Mouse (Mus musculus) forebrain, embryonic 10.5 days (tissue): ENCODE measurements around the gene Zfp638. TPM values are rescaled to one million over a fixed set of nuclear protein-coding genes. Genes with fewer than 3 reads are reported as not detected.

Source experiments
- DNase-seq: peaks from one replicate; pipeline ENCODE4 v3.0.0-alpha.2; 2017; ENCODE audit warnings: low spot score; ENCODE audit errors: extremely low spot score
- H3K27ac ChIP-seq: fragments of 300-500 bp; sonication (generic); 2 replicates; pipeline ENCODE4 v1.5.1; 2016; ENCODE audit warnings: mild to moderate bottlenecking
- H3K27me3 ChIP-seq: fragments of 300-500 bp; sonication (generic); 2 replicates; pipeline ENCODE4 v1.6.1; 2016; ENCODE audit warnings: mild to moderate bottlenecking; ENCODE audit not compliant: poor library complexity, severe bottlenecking
- H3K36me3 ChIP-seq: fragments of 300-500 bp; sonication (generic); replicated peaks from 2 replicates; pipeline ENCODE4 v1.6.1; 2016; ENCODE audit warnings: mild to moderate bottlenecking, moderate library complexity
- H3K4me1 ChIP-seq: fragments of 300-500 bp; sonication (generic); 2 replicates; pipeline ENCODE4 v1.6.1; 2016
- H3K4me3 ChIP-seq: fragments of 300-500 bp; sonication (generic); 2 replicates; pipeline ENCODE4 v1.5.1; 2016; ENCODE audit warnings: mild to moderate bottlenecking, moderate library complexity
- H3K9me3 ChIP-seq: fragments of 300-500 bp; sonication (generic); 2 replicates; pipeline ENCODE4 v1.6.1; 2016; ENCODE audit warnings: mild to moderate bottlenecking, moderate library complexity
- WGBS: fragments of 180-500 bp; shearing (Covaris S2); methylation state at CpG from one replicate; pipeline ENCODE4 v1.1.7; 2016; 5-methylcytosine and 5-hydroxymethylcytosine counted together
- polyA plus RNA-seq: library from polyadenylated mRNA; unstranded; fragments of >200 nt; fragmentation: Nextera tagmentation; extraction: Ambion mirVana; gene quantifications from 2 replicates; pipeline ENCODE4 v1.2.1, GENCODE M21; 2016

Gene Zfp638
- polyA plus RNA-seq, 1 experiment from 2014 or later, result 69.9 TPM

GRCm38 (mm10) chr6:83849446-83849845 lies 17.5 kb upstream of the Zfp638 start:
- Histone ChIP-seq H3K4me1 (no peaks in the 10 kb centered on the region), H3K27me3 (no peaks in the 10 kb centered on the region), H3K36me3 (no peaks in the 10 kb centered on the region), H3K4me3 (no peak overlapping the region), H3K27ac (no peak overlapping the region), H3K9me3 (no peaks in the 10 kb centered on the region)
- 87% methylated on average over 2 of the region's 2 CpGs for WGBS
- no peak for DNase-seq

DNA sequence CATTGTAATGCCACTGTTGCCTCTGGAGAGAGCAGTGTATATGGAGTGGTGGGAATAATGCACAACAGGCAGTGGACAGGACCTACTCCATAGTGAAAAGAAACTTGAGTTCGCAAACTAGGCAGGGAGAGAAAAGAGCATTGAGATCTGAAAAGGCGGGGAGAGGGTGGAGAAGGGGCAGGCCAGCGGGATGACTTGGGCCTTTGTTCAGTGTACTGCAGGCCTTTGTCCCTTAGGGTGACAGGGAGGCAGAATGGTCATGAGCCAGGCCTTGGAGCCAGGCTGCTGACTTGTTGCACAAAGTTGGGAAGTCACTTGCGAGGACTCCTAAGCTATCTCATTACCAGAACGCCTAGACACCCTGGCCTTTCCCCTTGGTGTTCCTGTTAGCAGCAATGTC lies 9.4 kb upstream of the Zfp638 start:
- 48% methylated on average over 5 of the region's 5 CpGs for WGBS
- no peak for DNase-seq
- no peak overlapping the region for H3K4me3 ChIP-seq
- H3K27me3 ChIP-seq, result no peaks in the 10 kb centered on the region
- H3K9me3 ChIP-seq, result no peaks in the 10 kb centered on the region
- H3K36me3 ChIP-seq, result no peaks in the 10 kb centered on the region
- H3K27ac ChIP-seq, result no peak overlapping the region
- H3K4me1 ChIP-seq, result peaks cover 7% of the 10 kb centered on the region

GRCm38 (mm10) chr6:83860033-83860432 lies 6.9 kb upstream of the Zfp638 start:
- Histone ChIP-seq H3K4me1 (peaks cover 7% of the 10 kb centered on the region), H3K4me3 (no peak overlapping the region), H3K27me3 (no peaks in the 10 kb centered on the region), H3K27ac (no peak overlapping the region), H3K36me3 (no peaks in the 10 kb centered on the region), H3K9me3 (no peaks in the 10 kb centered on the region)
- WGBS, result 90% methylated on average over 9 of the region's 9 CpGs
- DNase-seq, result no peak

- Histone ChIP-seq H3K27ac (no peak overlapping the region), H3K4me1 (peaks cover 20% of the 10 kb centered on the region), H3K36me3 (no peaks in the 10 kb centered on the region), H3K4me3 (no peak overlapping the region), H3K27me3 (peaks cover 23% of the 10 kb centered on the region), H3K9me3 (no peaks in the 10 kb centered on the region)
- DNase-seq, result no peak
- WGBS, result 78% methylated on average over 4 of the region's 4 CpGs
These were observed 3.4 kb upstream of the Zfp638 start for GRCm38 (mm10) chr6:83863538-83863937.

DNA sequence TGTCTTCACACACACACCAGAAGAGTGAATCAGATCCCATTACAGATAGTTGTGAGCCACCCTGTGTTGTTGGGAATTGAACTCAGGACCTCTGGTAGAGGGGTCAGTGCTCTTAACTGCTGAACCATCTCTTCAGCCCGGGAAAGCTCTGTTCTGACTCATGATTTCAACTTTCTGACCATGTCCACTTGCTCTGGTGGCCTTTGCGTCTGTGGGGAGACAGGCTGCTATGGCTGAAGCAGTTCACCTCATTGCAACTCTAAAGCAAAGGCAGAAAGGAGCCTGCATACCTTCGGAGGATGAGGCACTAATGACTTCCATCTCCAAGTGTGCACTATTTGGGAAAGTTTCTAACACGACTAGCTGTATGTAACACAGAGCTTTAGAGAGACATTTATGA lies 486 bp upstream of the Zfp638 start:
- H3K27me3 ChIP-seq, result peaks cover 30% of the 10 kb centered on the region
- H3K27ac ChIP-seq, result peak overlapping the region; percentile 82
- WGBS, result 37% methylated on average over 4 of the region's 4 CpGs
- no peaks in the 10 kb centered on the region for H3K9me3 ChIP-seq
- H3K4me3 ChIP-seq, result peak overlapping the region; percentile 75; the same call in 1 of the 2 replicates
- no peak for DNase-seq
- H3K36me3 ChIP-seq, result no peaks in the 10 kb centered on the region
- peaks cover 20% of the 10 kb centered on the region for H3K4me1 ChIP-seq

GRCm38 (mm10) chr6:83867598-83868585 lies 983 bp downstream of the Zfp638 start:
- H3K27me3 ChIP-seq, result peaks cover 30% of the 10 kb centered on the region
- H3K9me3 ChIP-seq, result no peaks in the 10 kb centered on the region
- peak; percentile 31 for DNase-seq
- peak overlapping the region; percentile 82; the same call in 1 of the 2 replicates for H3K27ac ChIP-seq
- H3K36me3 ChIP-seq, result no peaks in the 10 kb centered on the region
- peak overlapping the region; percentile 75 for H3K4me3 ChIP-seq
- H3K4me1 ChIP-seq, result peaks cover 20% of the 10 kb centered on the region
- WGBS, result 3% methylated on average over 19 of the region's 19 CpGs

- H3K36me3 ChIP-seq, result no peaks in the 10 kb centered on the region
- peak overlapping the region; percentile 18 for H3K4me3 ChIP-seq
- H3K27me3 ChIP-seq, result no peaks in the 10 kb centered on the region
- DNase-seq, result no peak
- no peak overlapping the region for H3K27ac ChIP-seq
- WGBS, result 4% methylated on average over 4 of the region's 4 CpGs
- H3K4me1 ChIP-seq, result 0 out of 2 replicates have a peak, but pooled peaks cover 3% of the 10 kb centered on the region
- no peaks in the 10 kb centered on the region for H3K9me3 ChIP-seq
These were observed 12.9 kb downstream of the Zfp638 start for GRCm38 (mm10) chr6:83879815-83880214.

- no peaks in the 10 kb centered on the region for H3K4me1 ChIP-seq
- WGBS, result 92% methylated on average over 3 of the region's 3 CpGs
- no peaks in the 10 kb centered on the region for H3K36me3 ChIP-seq
- no peak overlapping the region for H3K27ac ChIP-seq
- H3K4me3 ChIP-seq, result no peak overlapping the region
- no peak for DNase-seq
- no peaks in the 10 kb centered on the region for H3K27me3 ChIP-seq
- H3K9me3 ChIP-seq, result no peaks in the 10 kb centered on the region
These were observed 19.9 kb downstream of the Zfp638 start for GRCm38 (mm10) chr6:83886789-83887188.

- Histone ChIP-seq H3K4me1 (no peaks in the 10 kb centered on the region), H3K4me3 (no peak overlapping the region), H3K27me3 (no peaks in the 10 kb centered on the region), H3K9me3 (no peaks in the 10 kb centered on the region), H3K27ac (no peak overlapping the region), H3K36me3 (no peaks in the 10 kb centered on the region)
- WGBS, result 87% methylated on average over 1 of the region's 1 CpGs
- DNase-seq, result no peak
These were observed 21.9 kb downstream of the Zfp638 start for GRCm38 (mm10) chr6:83888802-83889201.

GRCm38 (mm10) chr6:83890281-83891015 lies 23.5 kb downstream of the Zfp638 start:
- no peak overlapping the region for H3K27ac ChIP-seq
- no peaks in the 10 kb centered on the region for H3K9me3 ChIP-seq
- 16% methylated on average over 2 of the region's 2 CpGs for WGBS
- no peaks in the 10 kb centered on the region for H3K36me3 ChIP-seq
- DNase-seq, result no peak
- no peaks in the 10 kb centered on the region for H3K4me1 ChIP-seq
- H3K27me3 ChIP-seq, result no peaks in the 10 kb centered on the region
- no peak overlapping the region for H3K4me3 ChIP-seq

DNA sequence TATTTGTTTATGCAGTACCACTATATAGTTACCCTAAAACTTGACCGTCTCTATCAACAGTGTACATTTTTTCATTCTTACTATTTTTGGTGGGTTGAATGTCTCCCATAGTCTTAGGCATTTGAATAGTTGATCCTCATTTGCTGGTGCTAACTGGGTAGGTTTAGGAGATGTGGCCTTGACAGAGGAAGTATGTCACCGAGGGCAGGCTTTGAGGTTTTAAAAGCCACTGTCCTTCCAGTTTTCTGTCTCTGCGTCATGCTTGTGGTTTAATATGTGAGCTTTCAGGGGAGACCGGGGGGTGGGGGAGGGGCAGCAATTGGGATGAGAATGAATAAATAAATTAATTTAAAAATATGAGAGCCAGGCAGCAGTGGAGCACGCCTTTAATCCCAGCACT lies 24.3 kb downstream of the Zfp638 start:
- no peak for DNase-seq
- Histone ChIP-seq H3K4me1 (no peaks in the 10 kb centered on the region), H3K36me3 (no peaks in the 10 kb centered on the region), H3K27me3 (no peaks in the 10 kb centered on the region), H3K27ac (no peak overlapping the region), H3K9me3 (no peaks in the 10 kb centered on the region), H3K4me3 (no peak overlapping the region)
- WGBS, result 89% methylated on average over 5 of the region's 5 CpGs

GRCm38 (mm10) chr6:83891687-83892086 lies 24.8 kb downstream of the Zfp638 start:
- no peaks in the 10 kb centered on the region for H3K36me3 ChIP-seq
- H3K27ac ChIP-seq, result no peak overlapping the region
- no peaks in the 10 kb centered on the region for H3K27me3 ChIP-seq
- no peaks in the 10 kb centered on the region for H3K4me1 ChIP-seq
- H3K9me3 ChIP-seq, result no peaks in the 10 kb centered on the region
- WGBS, result 86% methylated on average over 2 of the region's 2 CpGs
- DNase-seq, result no peak
- no peak overlapping the region for H3K4me3 ChIP-seq

- Histone ChIP-seq H3K9me3 (no peaks in the 10 kb centered on the region), H3K36me3 (no peaks in the 10 kb centered on the region), H3K27ac (no peak overlapping the region), H3K4me3 (no peak overlapping the region), H3K27me3 (no peaks in the 10 kb centered on the region), H3K4me1 (no peaks in the 10 kb centered on the region)
- WGBS, result 79% methylated on average over 1 of the region's 1 CpGs
- DNase-seq, result no peak
These were observed 26.2 kb downstream of the Zfp638 start for GRCm38 (mm10) chr6:83893086-83893485.
